Mouse (Mus musculus): ENCODE results near the gene Fignl2. TPM values are rescaled to one million over a fixed set of nuclear protein-coding genes. Genes with fewer than 3 reads are reported as not detected.

The Fignl2 gene
- polyA plus RNA-seq, 1 experiment from 2014 or later: 1.5 TPM

DNA sequence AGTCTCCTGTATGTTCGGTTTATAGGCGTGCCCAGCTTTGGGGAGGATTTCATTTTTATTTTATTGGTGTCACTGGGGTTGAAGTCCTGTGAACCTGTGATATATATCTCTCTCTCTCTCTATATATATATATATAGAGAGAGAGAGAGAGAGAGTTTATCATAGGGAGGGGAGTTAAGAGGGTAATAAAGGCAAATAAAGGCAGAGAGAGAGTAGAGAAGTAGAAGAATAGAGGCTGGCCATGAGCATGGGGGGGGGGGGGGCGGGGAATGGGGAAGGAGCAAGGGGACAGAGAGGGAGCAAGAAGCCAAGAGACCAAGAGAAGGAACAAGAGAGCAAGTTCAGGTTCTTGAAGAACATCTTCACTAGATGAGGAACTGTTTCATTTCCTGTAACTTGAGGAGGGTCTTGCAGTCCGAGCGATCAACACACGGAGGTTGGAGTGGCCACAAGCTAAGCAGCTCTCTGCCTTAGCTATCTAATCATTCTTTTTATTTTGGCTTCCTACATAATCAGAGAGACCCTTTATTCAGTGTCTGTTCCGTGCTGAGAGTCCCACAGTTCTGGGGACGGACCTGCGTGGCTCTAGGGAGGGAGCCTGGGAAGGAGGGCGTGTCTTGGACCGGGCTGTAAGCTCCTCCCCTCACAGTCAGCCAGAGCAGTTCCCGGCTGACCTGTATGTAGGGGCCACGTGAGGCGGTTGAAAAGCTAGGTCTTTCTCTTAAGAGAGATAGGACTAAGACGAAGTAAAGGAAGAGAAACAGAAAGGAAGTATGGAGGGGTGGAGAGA is 71.9 kb downstream of the Fignl2 start:
- Histone ChIP-seq H3K27me3 (ENCODE audit: control insufficient read depth, insufficient read depth, low read length) (no peaks in the 10 kb centered on the region), H3K9me3 (ENCODE audit: control insufficient read depth, low read length) (no peaks in the 10 kb centered on the region), H3K36me3 (ENCODE audit: control insufficient read depth, insufficient read depth, low read length) (no peaks in the 10 kb centered on the region), H3K4me2 (ENCODE audit: low read depth, severe bottlenecking) (peak overlapping the region; percentile 48), H3K27ac (replicated peaks; ENCODE audit: low read depth, low read length) (no peak overlapping the region), H3K4me1 (ENCODE audit: control insufficient read depth, insufficient read depth, low read length) (no peaks in the 10 kb centered on the region), H3K9ac (ENCODE audit: low read length) (peak overlapping the region; percentile 31; the same call in 1 of the 2 replicates), H3K4me3 (ENCODE audit: low read depth, low read length) (peak overlapping the region; percentile 31)
- DNase-seq (ENCODE audit: low spot score): peak; percentile 72
- WGBS: 13% methylated on average over 14 of the region's 15 CpGs
- peak; percentile 84 for ATAC-seq (ENCODE audit: insufficient number of reproducible peaks, low FRiP score, low TSS enrichment, low read depth)

DNA sequence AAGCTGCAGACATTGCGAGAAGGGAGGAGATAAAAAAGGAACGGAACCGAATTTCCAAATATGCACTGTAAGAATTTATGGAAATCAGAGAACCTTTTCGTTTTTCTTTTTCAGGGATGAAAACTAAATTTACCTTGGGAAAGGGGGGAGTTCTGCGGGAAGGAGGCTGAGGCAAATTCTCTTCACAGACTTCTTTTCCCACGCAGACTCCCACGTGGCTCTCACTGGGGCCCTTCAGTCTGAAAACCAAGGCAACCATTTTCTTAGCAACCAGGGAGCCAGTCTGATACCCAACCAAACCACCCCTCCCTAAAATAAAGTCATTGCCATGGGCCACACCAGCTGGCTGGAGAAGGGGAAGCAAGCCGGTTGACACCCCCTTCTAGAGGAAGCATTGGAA is 72.7 kb downstream of the Fignl2 start:
- ATAC-seq (ENCODE audit: insufficient number of reproducible peaks, low FRiP score, low TSS enrichment, low read depth): no peak
- no peaks in the 10 kb centered on the region for H3K36me3 ChIP-seq (ENCODE audit: control insufficient read depth, insufficient read depth, low read length)
- H3K9me3 ChIP-seq (ENCODE audit: control insufficient read depth, low read length): no peaks in the 10 kb centered on the region
- H3K4me2 ChIP-seq (ENCODE audit: low read depth, severe bottlenecking): no peak overlapping the region
- no peak overlapping the region for H3K27ac ChIP-seq (replicated peaks; ENCODE audit: low read depth, low read length)
- WGBS: 91% methylated on average over 8 of the region's 8 CpGs
- H3K4me3 ChIP-seq (ENCODE audit: low read depth, low read length): no peak overlapping the region
- no peaks in the 10 kb centered on the region for H3K4me1 ChIP-seq (ENCODE audit: control insufficient read depth, insufficient read depth, low read length)
- no peak overlapping the region for H3K9ac ChIP-seq (ENCODE audit: low read length)
- no peaks in the 10 kb centered on the region for H3K27me3 ChIP-seq (ENCODE audit: control insufficient read depth, insufficient read depth, low read length)
- no peak for DNase-seq (ENCODE audit: low spot score)

DNA sequence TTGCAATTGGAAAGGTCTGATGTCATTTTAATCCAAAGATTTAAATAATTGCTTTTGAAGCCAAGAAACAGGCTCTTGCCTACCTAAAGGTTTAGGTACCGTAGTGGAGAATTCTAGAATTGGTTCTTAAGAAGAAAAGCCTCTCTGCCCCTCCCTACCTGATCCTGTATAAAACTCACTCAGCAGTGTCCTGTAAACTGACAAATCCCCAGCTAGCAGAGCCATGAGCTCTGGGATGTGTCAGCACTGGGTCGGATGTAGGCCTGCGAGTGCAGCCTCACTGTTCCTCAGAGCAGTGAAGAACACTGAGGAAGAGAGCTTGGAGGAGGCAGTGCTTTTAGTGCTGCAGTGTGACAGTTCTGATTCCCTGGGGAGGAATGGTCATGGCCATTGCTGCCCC is 73.8 kb downstream of the Fignl2 start:
- ATAC-seq (ENCODE audit: insufficient number of reproducible peaks, low FRiP score, low TSS enrichment, low read depth) (no peak), DNase-seq (ENCODE audit: low spot score) (no peak)
- H3K27ac ChIP-seq (replicated peaks; ENCODE audit: low read depth, low read length): no peak overlapping the region
- H3K9ac ChIP-seq (ENCODE audit: low read length): no peak overlapping the region
- no peaks in the 10 kb centered on the region for H3K4me1 ChIP-seq (ENCODE audit: control insufficient read depth, insufficient read depth, low read length)
- no peaks in the 10 kb centered on the region for H3K36me3 ChIP-seq (ENCODE audit: control insufficient read depth, insufficient read depth, low read length)
- 71% methylated on average over 3 of the region's 3 CpGs for whole genome bisulfite sequencing
- H3K9me3 ChIP-seq (ENCODE audit: control insufficient read depth, low read length): no peaks in the 10 kb centered on the region
- H3K4me3 ChIP-seq (ENCODE audit: low read depth, low read length): no peak overlapping the region
- H3K27me3 ChIP-seq (ENCODE audit: control insufficient read depth, insufficient read depth, low read length): no peaks in the 10 kb centered on the region
- no peak overlapping the region for H3K4me2 ChIP-seq (ENCODE audit: low read depth, severe bottlenecking)

DNA sequence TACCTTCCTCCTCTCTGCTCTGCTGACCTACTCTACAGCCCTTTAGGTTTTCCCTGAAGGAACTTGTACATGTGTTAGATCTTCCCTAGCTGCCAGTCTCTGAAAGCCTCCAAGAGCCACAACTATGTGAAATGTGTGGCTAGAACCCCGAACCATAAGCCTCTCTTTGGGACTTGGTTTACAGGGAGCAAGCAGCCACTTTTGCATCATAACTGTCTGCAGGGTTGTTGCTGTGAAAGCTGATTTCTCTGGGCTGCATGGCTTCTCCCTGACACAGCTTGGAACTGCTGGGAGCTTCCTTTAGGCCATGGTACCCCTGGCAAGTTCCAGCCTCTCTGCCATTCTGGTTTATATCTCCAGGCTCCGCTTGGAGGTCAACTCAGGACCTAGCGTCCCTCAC is 75.9 kb downstream of the Fignl2 start:
- no peak for ATAC-seq (ENCODE audit: insufficient number of reproducible peaks, low FRiP score, low TSS enrichment, low read depth)
- H3K27ac ChIP-seq (replicated peaks; ENCODE audit: low read depth, low read length): no peak overlapping the region
- no peak overlapping the region for H3K4me2 ChIP-seq (ENCODE audit: low read depth, severe bottlenecking)
- no peak overlapping the region for H3K9ac ChIP-seq (ENCODE audit: low read length)
- no peak overlapping the region for H3K4me3 ChIP-seq (ENCODE audit: low read depth, low read length)
- no peaks in the 10 kb centered on the region for H3K36me3 ChIP-seq (ENCODE audit: control insufficient read depth, insufficient read depth, low read length)
- no peak for DNase-seq (ENCODE audit: low spot score)
- no peaks in the 10 kb centered on the region for H3K27me3 ChIP-seq (ENCODE audit: control insufficient read depth, insufficient read depth, low read length)
- no peaks in the 10 kb centered on the region for H3K9me3 ChIP-seq (ENCODE audit: control insufficient read depth, low read length)
- no peaks in the 10 kb centered on the region for H3K4me1 ChIP-seq (ENCODE audit: control insufficient read depth, insufficient read depth, low read length)
- WGBS: 91% methylated on average over 3 of the region's 3 CpGs

DNA sequence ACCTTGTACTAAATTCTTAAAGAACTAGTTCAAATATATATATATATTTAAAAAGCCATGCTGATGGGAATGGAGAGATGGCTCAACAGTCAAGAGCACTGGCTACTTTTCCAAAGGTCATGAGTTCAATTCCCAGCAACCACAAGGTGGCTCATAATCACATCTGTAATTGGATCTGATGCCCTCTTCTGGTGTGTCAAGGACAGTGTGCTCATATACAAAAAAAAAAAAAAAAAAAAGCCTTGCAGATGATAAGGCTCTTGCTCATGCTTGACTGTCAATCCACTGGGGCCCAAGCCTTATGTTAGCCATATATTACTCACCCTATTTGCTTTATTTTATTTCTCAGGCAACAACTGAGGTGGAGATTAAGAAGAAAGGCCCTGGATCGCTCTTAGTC is 76.7 kb downstream of the Fignl2 start:
- H3K36me3 ChIP-seq (ENCODE audit: control insufficient read depth, insufficient read depth, low read length): no peaks in the 10 kb centered on the region
- 86% methylated on average over 1 of the region's 1 CpGs for WGBS
- no peak overlapping the region for H3K4me3 ChIP-seq (ENCODE audit: low read depth, low read length)
- DNase-seq (ENCODE audit: low spot score) (no peak), ATAC-seq (ENCODE audit: insufficient number of reproducible peaks, low FRiP score, low TSS enrichment, low read depth) (no peak)
- no peak overlapping the region for H3K27ac ChIP-seq (replicated peaks; ENCODE audit: low read depth, low read length)
- no peak overlapping the region for H3K9ac ChIP-seq (ENCODE audit: low read length)
- no peak overlapping the region for H3K4me2 ChIP-seq (ENCODE audit: low read depth, severe bottlenecking)
- H3K27me3 ChIP-seq (ENCODE audit: control insufficient read depth, insufficient read depth, low read length): no peaks in the 10 kb centered on the region
- H3K4me1 ChIP-seq (ENCODE audit: control insufficient read depth, insufficient read depth, low read length): no peaks in the 10 kb centered on the region
- no peaks in the 10 kb centered on the region for H3K9me3 ChIP-seq (ENCODE audit: control insufficient read depth, low read length)

Other genes with a start within 250 kb of the Fignl2 start
- 4.5 and 7.3 TPM in 2 replicates for gene Scn8a, start 208.7 kb downstream of the Fignl2 start, polyA plus RNA-seq (2014; fragmentation: Nextera tagmentation; extraction: Ambion mirVana)
- not detected in 2 replicates for gene Gm47841, start 31.2 kb downstream of the Fignl2 start, polyA plus RNA-seq (2014; fragmentation: Nextera tagmentation; extraction: Ambion mirVana)
- not detected in 2 replicates for gene Ankrd33, start 37.2 kb upstream of the Fignl2 start, polyA plus RNA-seq (2014; fragmentation: Nextera tagmentation; extraction: Ambion mirVana)
- gene Acvrl1, start 50.0 kb upstream of the Fignl2 start, polyA plus RNA-seq (2014; fragmentation: Nextera tagmentation; extraction: Ambion mirVana): 3.8 and 5.0 TPM in 2 replicates
- 8.0 and 9.4 TPM in 2 replicates for gene Acvr1b, start 95.5 kb upstream of the Fignl2 start, polyA plus RNA-seq (2014; fragmentation: Nextera tagmentation; extraction: Ambion mirVana)
- 6.7 and 7.7 TPM in 2 replicates for gene Grasp, start 145.6 kb upstream of the Fignl2 start, polyA plus RNA-seq (2014; fragmentation: Nextera tagmentation; extraction: Ambion mirVana)
- 3.5 and 4.0 TPM in 2 replicates for gene Nr4a1, start 175.7 kb upstream of the Fignl2 start, polyA plus RNA-seq (2014; fragmentation: Nextera tagmentation; extraction: Ambion mirVana)
- 68.2 and 73.1 TPM in 2 replicates for gene Atg101, start 205.7 kb upstream of the Fignl2 start, polyA plus RNA-seq (2014; fragmentation: Nextera tagmentation; extraction: Ambion mirVana)
- gene 6030408B16Rik, start 214.6 kb upstream of the Fignl2 start, polyA plus RNA-seq (2014; fragmentation: Nextera tagmentation; extraction: Ambion mirVana): 4.2 and 5.6 TPM in 2 replicates